Mouse (Mus musculus) forebrain, embryonic 12.5 days (tissue): Measurements from ENCODE around the gene Surf4. TPM values are rescaled to one million over a fixed set of nuclear protein-coding genes. Genes with fewer than 3 reads are reported as not detected.

Experiments used
- ATAC-seq: fragments of 200-750 bp; cut with Nextera tagmentation; 2 replicates; pipeline ENCODE4 v1.8.0; 2017; ENCODE audit warnings: moderate TSS enrichment; ENCODE audit not compliant: low FRiP score
- H3K27ac ChIP-seq: fragments of 300-500 bp; sonication (generic); 2 replicates; pipeline ENCODE4 v1.5.1; 2016; ENCODE audit warnings: mild to moderate bottlenecking
- H3K27me3 ChIP-seq: fragments of 300-500 bp; sonication (generic); 2 replicates; pipeline ENCODE4 v1.6.1; 2016; ENCODE audit warnings: mild to moderate bottlenecking
- H3K36me3 ChIP-seq: fragments of 300-500 bp; sonication (generic); replicated peaks from 2 replicates; pipeline ENCODE4 v1.6.1; 2016; ENCODE audit warnings: mild to moderate bottlenecking
- H3K4me1 ChIP-seq: fragments of 300-500 bp; sonication (generic); 2 replicates; pipeline ENCODE4 v1.6.1; 2016
- H3K4me2 ChIP-seq: fragments of 300-500 bp; sonication (generic); 2 replicates; pipeline ENCODE4 v1.6.1; 2016; ENCODE audit warnings: mild to moderate bottlenecking, moderate library complexity
- H3K4me3 ChIP-seq: fragments of 300-500 bp; sonication (generic); replicated peaks from 2 replicates; pipeline ENCODE4 v1.5.1; 2016; ENCODE audit warnings: mild to moderate bottlenecking
- H3K9ac ChIP-seq: fragments of 300-500 bp; sonication (generic); 2 replicates; pipeline ENCODE4 v1.6.1; 2016; ENCODE audit warnings: mild to moderate bottlenecking
- H3K9me3 ChIP-seq: fragments of 300-500 bp; sonication (generic); 2 replicates; pipeline ENCODE4 v1.6.1; 2016
- WGBS: fragments of 180-500 bp; shearing (Covaris S2); methylation state at CpG from one replicate; pipeline ENCODE4 v1.1.7; 2016; 5-methylcytosine and 5-hydroxymethylcytosine counted together
- polyA plus RNA-seq: library from polyadenylated mRNA; unstranded; fragments of >200 nt; fragmentation: Nextera tagmentation; extraction: Ambion mirVana; gene quantifications from 2 replicates; pipeline ENCODE4 v1.2.1, GENCODE M21; 2016

Surf4 gene
- polyA plus RNA-seq, 1 experiment from 2014 or later, result 125 TPM

- H3K4me3 ChIP-seq, result no peak overlapping the region
- no peaks in the 10 kb centered on the region for H3K9me3 ChIP-seq
- H3K36me3 ChIP-seq, result no peaks in the 10 kb centered on the region
- 72% methylated on average over 6 of the region's 6 CpGs for WGBS
- ATAC-seq, result no peak
- no peak overlapping the region for H3K9ac ChIP-seq
- no peak overlapping the region for H3K27ac ChIP-seq
- no peaks in the 10 kb centered on the region for H3K4me1 ChIP-seq
- peaks cover 4% of the 10 kb centered on the region; the same call in 1 of the 2 replicates for H3K27me3 ChIP-seq
- no peak overlapping the region for H3K4me2 ChIP-seq
Observed at GRCm38 (mm10) chr2:26870666-26871065, 63.1 kb downstream of the Surf4 start.

Other genes starting within 250 kb of the Surf4 start
- not detected in 2 replicates for gene Abo, start 68.9 kb downstream of the Surf4 start, polyA plus RNA-seq
- gene Surf6, start 31.0 kb downstream of the Surf4 start, polyA plus RNA-seq, result 28.8 and 29.5 TPM in 2 replicates
- 139 and 144 TPM in 2 replicates for gene Med22, start 23.3 kb downstream of the Surf4 start, polyA plus RNA-seq
- gene Rpl7a, start 23.2 kb downstream of the Surf4 start, polyA plus RNA-seq, result 560 and 566 TPM in 2 replicates
- 49.6 and 50.9 TPM in 2 replicates for gene Surf2, start 17.6 kb downstream of the Surf4 start, polyA plus RNA-seq
- 51.2 and 54.4 TPM in 2 replicates for gene Surf1, start 17.4 kb downstream of the Surf4 start, polyA plus RNA-seq
- gene Stkld1, start 119 bp upstream of the Surf4 start, polyA plus RNA-seq, result 0.11 TPM in 1 of 2 replicates, not detected in the other
- gene Rexo4, start 30.5 kb upstream of the Surf4 start, polyA plus RNA-seq, result 40.3 and 43.1 TPM in 2 replicates
- not detected in 2 replicates for gene Adamts13, start 39.5 kb upstream of the Surf4 start, polyA plus RNA-seq
- gene Cacfd1, start 76.0 kb upstream of the Surf4 start, polyA plus RNA-seq, result 120 and 126 TPM in 2 replicates
- gene Slc2a6, start 94.1 kb upstream of the Surf4 start, polyA plus RNA-seq, result 1.6 and 1.8 TPM in 2 replicates
- gene Mymk, start 138.3 kb upstream of the Surf4 start, polyA plus RNA-seq, result 0.26 TPM in 1 of 2 replicates, not detected in the other
- gene Adamtsl2, start 145.5 kb upstream of the Surf4 start, polyA plus RNA-seq, result 5.3 and 5.4 TPM in 2 replicates
- gene Fam163b, start 208.6 kb upstream of the Surf4 start, polyA plus RNA-seq, result 0.27 and 0.32 TPM in 2 replicates
- not detected in 2 replicates for gene Dbh, start 231.3 kb upstream of the Surf4 start, polyA plus RNA-seq